Mouse (Mus musculus) olfactory bulb, adult 2 months (tissue): ENCODE results near the gene Iqgap2.

ENCODE experiments used
- CTCF ChIP-seq: fragments of 200-500 bp; IDR thresholded peaks from 2 replicates; pipeline ENCODE4 v1.5.1; 2012; ENCODE audit warnings: low read depth, mild to moderate bottlenecking, low read length, moderate library complexity; ENCODE audit not compliant: insufficient read depth
- POLR2A ChIP-seq: fragments of 200-500 bp; IDR thresholded peaks from 2 replicates; pipeline ENCODE4 v1.6.1; 2012; ENCODE audit warnings: mild to moderate bottlenecking, low read depth, low read length, moderate library complexity; ENCODE audit not compliant: insufficient read depth

DNA sequence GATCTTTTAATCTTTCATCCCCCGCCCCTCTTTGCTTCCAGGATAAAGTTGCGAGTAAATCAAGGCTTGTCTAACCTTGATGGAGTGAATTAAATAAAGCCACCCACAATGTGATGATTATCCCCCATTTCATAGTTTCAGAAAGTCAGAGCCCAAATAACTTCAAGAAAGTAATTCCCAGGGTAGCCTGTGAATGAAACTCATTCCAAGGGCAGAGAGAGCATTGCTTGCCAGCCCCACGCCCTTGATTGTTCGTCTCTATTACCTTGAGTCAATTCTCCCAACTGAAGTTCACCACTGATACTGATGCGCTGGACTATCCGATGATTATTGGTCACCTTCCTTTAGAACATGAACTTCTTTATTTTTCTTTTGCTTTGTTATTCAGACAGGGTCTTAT is 4.8 kb upstream of the Iqgap2 start:
- TF ChIP-seq CTCF (no peak), POLR2A (no peak)
